Mouse (Mus musculus) myocyte (in vitro differentiated cells): Measurements from ENCODE around the gene Aars2.

Source experiments
- CEBPB ChIP-seq: IDR thresholded peaks from 2 replicates; pipeline ENCODE4 v1.6.1; 2011; ENCODE audit warnings: mild to moderate bottlenecking, moderate library complexity; ENCODE audit not compliant: poor library complexity, insufficient read depth, severe bottlenecking
- E2F4 ChIP-seq: IDR thresholded peaks from one replicate; pipeline ENCODE4 v1.6.1; 2011; ENCODE audit warnings: mild to moderate bottlenecking, control low read depth, moderate library complexity; ENCODE audit not compliant: insufficient read depth
- MAX ChIP-seq: IDR thresholded peaks from one replicate; pipeline ENCODE4 v1.6.1; 2011; ENCODE audit warnings: low read depth, mild to moderate bottlenecking, control low read depth
- MYOD1 ChIP-seq, 3 experiments: IDR thresholded peaks; one replicate each; pipeline ENCODE4 v1.6.1; 2011; ENCODE audit warnings: control low read depth in 2 of 3, low read depth in 2 of 3, mild to moderate bottlenecking in 2 of 3, moderate library complexity in 1 of 3; ENCODE audit not compliant: insufficient read length in 2 of 3, control insufficient read depth in 1 of 3
- MYOG ChIP-seq, 3 experiments: IDR thresholded peaks; one replicate each; pipeline ENCODE4 v1.6.1; 2011; ENCODE audit warnings: control low read depth in 2 of 3, low read depth in 2 of 3, mild to moderate bottlenecking in 2 of 3; ENCODE audit not compliant: insufficient read length in 2 of 3, control insufficient read depth in 1 of 3, insufficient read depth in 1 of 3
- POLR2A ChIP-seq: IDR thresholded peaks from one replicate; pipeline ENCODE4 v1.6.1; 2011; ENCODE audit warnings: low read depth, mild to moderate bottlenecking, control low read depth, moderate library complexity; ENCODE audit not compliant: insufficient read length
- POLR2AphosphoS2 ChIP-seq: IDR thresholded peaks from one replicate; pipeline ENCODE4 v1.6.1; 2011; ENCODE audit warnings: low read depth, control low read depth; ENCODE audit not compliant: insufficient read length
- REST ChIP-seq: IDR thresholded peaks from one replicate; pipeline ENCODE4 v1.6.1; 2011; ENCODE audit warnings: mild to moderate bottlenecking, control low read depth, moderate library complexity; ENCODE audit not compliant: insufficient read depth, insufficient read length
- SRF ChIP-seq: IDR thresholded peaks from one replicate; pipeline ENCODE4 v1.6.1; 2011; ENCODE audit warnings: low read depth; ENCODE audit not compliant: control insufficient read depth, insufficient read length
- TCF12 ChIP-seq: IDR thresholded peaks from one replicate; pipeline ENCODE4 v1.6.1; 2011; ENCODE audit warnings: mild to moderate bottlenecking, control low read depth; ENCODE audit not compliant: poor library complexity, insufficient read depth, severe bottlenecking
- TCF3 ChIP-seq: IDR thresholded peaks from one replicate; pipeline ENCODE4 v1.6.1; 2011; ENCODE audit warnings: low read depth, control low read depth; ENCODE audit not compliant: insufficient read length
- USF1 ChIP-seq: IDR thresholded peaks from one replicate; pipeline ENCODE4 v1.6.1; 2011; ENCODE audit warnings: low read depth, mild to moderate bottlenecking, control low read depth, moderate library complexity

DNA sequence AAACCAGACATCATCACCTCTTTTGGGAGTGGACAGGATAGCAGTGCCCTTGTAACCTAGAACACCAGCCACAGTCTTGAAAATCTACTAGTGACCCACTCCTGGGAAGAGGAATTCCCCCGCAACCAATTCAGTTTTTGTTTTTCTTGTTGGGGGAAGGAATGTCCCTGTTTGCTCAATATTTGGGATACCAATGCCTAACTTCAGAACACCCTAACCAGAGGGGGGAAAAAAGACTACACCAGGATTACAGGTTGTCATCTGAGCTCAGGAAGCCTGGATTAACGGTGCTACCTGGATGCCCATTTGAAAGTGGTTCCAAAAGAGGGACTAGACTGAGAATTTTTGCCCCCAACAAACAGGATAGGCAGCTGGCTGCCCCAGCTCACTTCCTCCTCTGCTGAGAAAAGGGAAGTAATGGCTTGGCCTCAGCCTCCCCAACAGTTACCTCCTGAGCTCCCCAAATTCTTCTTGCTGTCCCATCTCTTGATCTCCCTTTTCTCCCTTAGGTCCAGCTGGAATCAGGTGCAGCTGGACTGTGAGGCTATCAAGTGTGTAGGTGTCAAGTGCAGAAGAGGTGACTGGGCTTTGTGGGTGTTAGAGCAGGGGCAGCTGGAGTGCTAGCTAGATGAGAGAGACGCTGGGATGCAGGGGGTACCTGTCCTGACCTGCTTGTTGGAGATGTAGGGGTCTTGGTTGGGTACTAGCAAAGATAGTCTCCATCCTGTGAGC lies 50.0 kb downstream of the Aars2 start:
- TF ChIP-seq CEBPB: no peak
- no peak for TF ChIP-seq POLR2A
- no peak for TF ChIP-seq SRF
- no peak for TF ChIP-seq TCF12
- TF ChIP-seq USF1: no peak
- TF ChIP-seq REST: no peak
- no peak for TF ChIP-seq MYOD1 (IDR thresholded peaks at IDR 0.05; ENCODE audit: control insufficient read depth in 1 of 3, insufficient read length in 2 of 3, low read depth in 2 of 3)
- TF ChIP-seq E2F4: no peak
- TF ChIP-seq MAX: no peak
- no peak for TF ChIP-seq POLR2AphosphoS2
- no peak for TF ChIP-seq MYOG (IDR thresholded peaks at IDR 0.05; ENCODE audit: control insufficient read depth in 1 of 3, insufficient read depth in 1 of 3, insufficient read length in 2 of 3, low read depth in 2 of 3)
- TF ChIP-seq TCF3: no peak
